Mouse (Mus musculus) kidney, postnatal 0 days (tissue): ENCODE measurements at regions not wholly inside any gene's neighbourhood (a gene's known extent, or its start where the extent isn't known, plus 50 kb on each side); places are given as distances from the start of the nearest gene placed in this dataset.

Source experiments
- ATAC-seq: fragments of 200-750 bp; cut with Nextera tagmentation; replicated peaks from 2 replicates; pipeline ENCODE4 v1.8.0; 2017; ENCODE audit warnings: low read depth, moderate number of reproducible peaks, moderate TSS enrichment, moderate library complexity; ENCODE audit not compliant: low FRiP score
- DNase-seq: peaks from one replicate; pipeline ENCODE4 v3.0.0-alpha.2; 2016; ENCODE audit warnings: low spot score
- H3K27ac ChIP-seq: fragments of 300-500 bp; sonication (generic); 2 replicates; pipeline ENCODE4 v1.5.1; 2014; ENCODE audit warnings: mild to moderate bottlenecking
- H3K27me3 ChIP-seq: fragments of 300-500 bp; sonication (generic); 2 replicates; pipeline ENCODE4 v1.6.1; 2014; ENCODE audit warnings: low read length, mixed read lengths; ENCODE audit not compliant: insufficient read depth
- H3K36me3 ChIP-seq: fragments of 300-500 bp; sonication (generic); 2 replicates; pipeline ENCODE4 v1.6.1; 2014; ENCODE audit warnings: low read length, mixed read lengths; ENCODE audit not compliant: insufficient read depth
- H3K4me1 ChIP-seq: fragments of 300-500 bp; sonication (generic); replicated peaks from 2 replicates; pipeline ENCODE4 v1.6.1; 2014; ENCODE audit warnings: antibody characterized with exemption, low read length, mixed read lengths; ENCODE audit not compliant: insufficient read depth
- H3K4me2 ChIP-seq: fragments of 300-500 bp; sonication (generic); 2 replicates; pipeline ENCODE4 v1.6.1; 2014; ENCODE audit warnings: mild to moderate bottlenecking, low read length, moderate library complexity, mixed read lengths
- H3K4me3 ChIP-seq: fragments of 300-500 bp; sonication (generic); replicated peaks from 2 replicates; pipeline ENCODE4 v1.5.1; 2014; ENCODE audit warnings: low read depth, low read length
- H3K9ac ChIP-seq: fragments of 300-500 bp; sonication (generic); 2 replicates; pipeline ENCODE4 v1.6.1; 2014; ENCODE audit warnings: low read depth, low read length
- H3K9me3 ChIP-seq: fragments of 300-500 bp; sonication (generic); replicated peaks from 2 replicates; pipeline ENCODE4 v1.6.1; 2016; ENCODE audit warnings: low read length, inconsistent platforms, mixed read lengths
- CTCF ChIP-seq: IDR thresholded peaks from 2 replicates; pipeline ENCODE4 v1.5.1; 2016; ENCODE audit warnings: antibody characterized with exemption, low read depth, mild to moderate bottlenecking, moderate library complexity
- WGBS: fragments of 180-500 bp; shearing (Covaris S2); extraction: QIAGEN DNeasy Blood & Tissue Kit; methylation state at CpG from one replicate; pipeline ENCODE4 v1.1.7; 2014; 5-methylcytosine and 5-hydroxymethylcytosine counted together

GRCm38 (mm10) chr13:116619105-116619504 lies 309.6 kb upstream of the Isl1 start:
- Histone ChIP-seq H3K27ac (no peak overlapping the region), H3K4me1 (no peaks in the 10 kb centered on the region), H3K4me3 (no peak overlapping the region), H3K9me3 (no peaks in the 10 kb centered on the region), H3K9ac (no peak overlapping the region), H3K27me3 (no peaks in the 10 kb centered on the region), H3K36me3 (no peaks in the 10 kb centered on the region), H3K4me2 (no peak overlapping the region)
- DNase-seq (no peak), ATAC-seq (no peak)
- WGBS: 54% methylated on average over 5 of the region's 5 CpGs
- TF ChIP-seq CTCF: no peak

- no peaks in the 10 kb centered on the region for H3K27me3 ChIP-seq
- ATAC-seq (no peak), DNase-seq (no peak)
- H3K4me1 ChIP-seq: no peaks in the 10 kb centered on the region
- no peak overlapping the region for H3K4me3 ChIP-seq
- H3K9ac ChIP-seq: no peak overlapping the region
- no peak overlapping the region for H3K4me2 ChIP-seq
- TF ChIP-seq CTCF: no peak
- no peak overlapping the region for H3K27ac ChIP-seq
- no peaks in the 10 kb centered on the region for H3K36me3 ChIP-seq
- H3K9me3 ChIP-seq: no peaks in the 10 kb centered on the region
- 86% methylated on average over 4 of the region's 4 CpGs for WGBS
Observed at GRCm38 (mm10) chr13:116596346-116596745, 286.9 kb upstream of the Isl1 start.

GRCm38 (mm10) chr13:116595512-116595911 lies 286.0 kb upstream of the Isl1 start:
- Histone ChIP-seq H3K4me2 (no peak overlapping the region), H3K27ac (no peak overlapping the region), H3K9ac (no peak overlapping the region), H3K27me3 (no peaks in the 10 kb centered on the region), H3K4me3 (no peak overlapping the region), H3K36me3 (no peaks in the 10 kb centered on the region), H3K4me1 (no peaks in the 10 kb centered on the region), H3K9me3 (no peaks in the 10 kb centered on the region)
- no peak for TF ChIP-seq CTCF
- DNase-seq (no peak), ATAC-seq (no peak)
- WGBS: 93% methylated on average over 2 of the region's 2 CpGs

- no peaks in the 10 kb centered on the region for H3K36me3 ChIP-seq
- H3K9ac ChIP-seq: no peak overlapping the region
- H3K27me3 ChIP-seq: no peaks in the 10 kb centered on the region
- DNase-seq (no peak), ATAC-seq (no peak)
- no peak overlapping the region for H3K27ac ChIP-seq
- no peak for TF ChIP-seq CTCF
- H3K4me1 ChIP-seq: no peaks in the 10 kb centered on the region
- H3K4me3 ChIP-seq: no peak overlapping the region
- H3K9me3 ChIP-seq: no peaks in the 10 kb centered on the region
- no peak overlapping the region for H3K4me2 ChIP-seq
Observed at GRCm38 (mm10) chr13:116575958-116576335, 266.5 kb upstream of the Isl1 start.

GRCm38 (mm10) chr13:116575274-116575957 lies 265.9 kb upstream of the Isl1 start:
- 79% methylated on average over 11 of the region's 11 CpGs for WGBS
- DNase-seq: no peak
- Histone ChIP-seq H3K27ac (no peak overlapping the region), H3K36me3 (no peaks in the 10 kb centered on the region), H3K4me2 (no peak overlapping the region), H3K27me3 (no peaks in the 10 kb centered on the region), H3K4me1 (no peaks in the 10 kb centered on the region), H3K4me3 (no peak overlapping the region), H3K9ac (no peak overlapping the region), H3K9me3 (no peaks in the 10 kb centered on the region)
- ATAC-seq: no peak
- TF ChIP-seq CTCF: no peak

GRCm38 (mm10) chr13:116555053-116555452 lies 245.6 kb upstream of the Isl1 start:
- H3K4me2 ChIP-seq: no peak overlapping the region
- TF ChIP-seq CTCF: no peak
- 33% methylated on average over 4 of the region's 4 CpGs for WGBS
- H3K9me3 ChIP-seq: no peaks in the 10 kb centered on the region
- no peaks in the 10 kb centered on the region for H3K27me3 ChIP-seq
- ATAC-seq (no peak), DNase-seq (no peak)
- no peaks in the 10 kb centered on the region for H3K36me3 ChIP-seq
- H3K4me1 ChIP-seq: no peaks in the 10 kb centered on the region
- no peak overlapping the region for H3K4me3 ChIP-seq
- H3K9ac ChIP-seq: no peak overlapping the region
- no peak overlapping the region for H3K27ac ChIP-seq

GRCm38 (mm10) chr13:116535211-116535610 lies 225.7 kb upstream of the Isl1 start:
- H3K9me3 ChIP-seq: no peaks in the 10 kb centered on the region
- 85% methylated on average over 3 of the region's 3 CpGs for WGBS
- H3K27me3 ChIP-seq: no peaks in the 10 kb centered on the region
- H3K4me3 ChIP-seq: no peak overlapping the region
- no peak overlapping the region for H3K9ac ChIP-seq
- no peak overlapping the region for H3K4me2 ChIP-seq
- no peak overlapping the region for H3K27ac ChIP-seq
- ATAC-seq: no peak
- H3K4me1 ChIP-seq: no peaks in the 10 kb centered on the region
- DNase-seq: no peak
- H3K36me3 ChIP-seq: no peaks in the 10 kb centered on the region
- no peak for TF ChIP-seq CTCF
